Mouse (Mus musculus) right cerebral cortex, postnatal 36 days (tissue): ENCODE data around the gene Fstl3.

Source experiments
- DNase-seq, 2 experiments: peaks; one replicate each; pipeline ENCODE4 v3.0.0; 2022; ENCODE audit warnings: low spot score in 2 of 2, mixed read lengths in 1 of 2

Gene Fstl3

DNA sequence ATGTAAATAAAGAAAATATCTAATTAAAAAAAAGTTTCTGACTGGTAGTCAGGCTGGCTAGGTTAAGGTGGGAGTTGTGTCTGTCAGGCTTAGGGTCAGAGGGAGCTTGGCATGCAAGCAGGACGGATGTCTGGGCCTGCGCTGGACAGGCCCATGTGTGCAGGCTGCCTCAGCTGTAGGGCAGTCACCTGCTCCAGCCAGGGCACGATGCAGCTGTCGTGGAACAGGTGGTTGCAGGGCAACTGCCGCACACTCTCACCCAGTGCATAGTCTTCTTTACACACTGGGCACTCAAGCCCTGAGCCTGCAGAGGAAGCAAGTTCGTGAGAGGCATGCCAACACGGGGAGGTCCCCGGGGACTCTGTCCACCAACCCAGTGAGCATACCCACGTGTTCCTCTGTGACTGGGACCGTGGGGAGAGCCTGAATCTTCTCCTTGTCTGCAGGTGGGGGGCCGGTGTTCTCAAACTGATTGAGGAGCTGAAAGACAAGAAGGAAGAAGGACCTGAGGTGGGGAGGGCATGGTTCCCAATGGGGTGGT, 16.4 kb upstream of the Fstl3 start:
- no peak for DNase-seq

GRCm38 (mm10) chr10:79762875-79763274, 14.2 kb upstream of the Fstl3 start:
- no peak for DNase-seq

GRCm38 (mm10) chr10:79764234-79764633, 12.8 kb upstream of the Fstl3 start:
- DNase-seq = no peak

DNA sequence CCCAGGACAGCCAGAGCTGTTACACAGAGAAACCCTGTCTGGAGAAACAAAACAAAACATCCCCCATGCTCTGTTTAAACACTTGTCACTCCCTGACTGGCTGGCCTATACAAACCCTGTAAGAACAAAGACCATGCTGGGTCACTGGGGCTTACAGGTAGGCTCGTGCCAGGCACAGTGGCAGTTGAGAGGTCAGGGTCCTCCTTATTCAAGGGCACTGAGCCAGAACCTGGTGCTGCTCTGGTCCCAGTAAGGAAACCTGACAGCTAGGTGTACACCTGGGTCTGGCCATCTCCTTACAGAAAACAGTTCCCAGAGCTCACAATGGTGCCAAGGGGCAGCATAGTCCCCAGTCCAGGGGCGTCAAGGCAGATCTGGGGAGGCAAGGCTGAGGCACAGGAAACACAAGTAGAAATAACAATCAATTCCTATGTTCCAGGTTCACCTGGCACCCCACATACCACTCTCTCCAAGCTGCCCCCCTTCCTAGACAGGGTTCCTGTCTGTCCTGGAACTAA, 11.8 kb upstream of the Fstl3 start:
- no peak for DNase-seq

DNA sequence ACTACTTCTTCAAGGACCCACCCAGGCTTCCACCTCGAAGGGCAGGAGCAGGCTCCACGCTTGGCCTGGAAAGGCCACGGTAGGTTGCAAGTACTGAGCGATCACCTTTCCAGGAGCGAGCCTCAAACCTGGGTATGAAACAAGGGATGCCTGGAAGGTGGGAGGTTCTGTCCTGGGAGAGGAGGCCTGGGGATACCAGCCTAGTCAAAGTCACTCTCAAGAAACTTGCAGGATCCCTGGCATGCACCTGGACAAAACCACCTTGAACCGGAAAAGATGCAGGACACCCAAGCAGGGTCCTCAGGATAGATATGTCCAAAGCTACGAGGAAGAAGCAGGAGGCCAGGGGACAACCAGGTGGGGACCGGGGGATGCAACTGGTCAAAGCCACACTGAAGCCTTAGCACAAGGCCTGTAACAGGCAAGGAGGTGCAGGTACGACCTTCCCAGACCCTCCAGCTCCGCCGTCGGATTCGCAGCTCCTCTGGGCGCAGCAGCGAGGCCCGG, 11.0 kb upstream of the Fstl3 start:
- DNase-seq = no peak

GRCm38 (mm10) chr10:79766508-79767325, 10.4 kb upstream of the Fstl3 start, which contains the start of gene Rnf126:
Rnf126 (minus strand) TSS chr10:79766952.
- peak; percentile 97 for DNase-seq

GRCm38 (mm10) chr10:79767372-79768244, 9.5 kb upstream of the Fstl3 start:
- DNase-seq = peak; percentile 95 to 98

DNA sequence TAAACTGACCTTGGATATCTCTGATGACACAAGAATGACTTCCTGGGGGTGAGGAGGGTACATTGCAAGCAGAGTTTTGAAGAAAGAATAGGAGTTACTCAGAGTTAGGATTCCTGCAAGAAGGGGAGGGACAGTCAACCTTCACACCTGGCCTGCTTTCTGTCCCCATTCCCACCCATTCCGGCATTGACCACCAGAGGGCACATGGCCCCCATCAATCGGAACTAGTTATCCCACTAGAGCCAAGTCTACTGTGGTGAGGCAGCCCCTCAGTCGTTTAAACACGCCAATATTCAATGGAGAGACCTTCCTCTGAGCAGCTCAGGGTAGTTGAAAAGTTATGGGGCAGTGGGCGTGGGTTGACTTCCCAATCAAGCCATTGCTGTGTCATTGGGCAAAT, 8.7 kb upstream of the Fstl3 start:
- DNase-seq = peak; percentile 55

GRCm38 (mm10) chr10:79769329-79769728, 7.7 kb upstream of the Fstl3 start:
- DNase-seq = no peak

- DNase-seq = no peak
Measured at GRCm38 (mm10) chr10:79772320-79772719, 4.8 kb upstream of the Fstl3 start.

GRCm38 (mm10) chr10:79773208-79773607, 3.9 kb upstream of the Fstl3 start:
- no peak for DNase-seq

- DNase-seq = no peak
Measured at GRCm38 (mm10) chr10:79774486-79775279, 2.4 kb upstream of the Fstl3 start.

DNA sequence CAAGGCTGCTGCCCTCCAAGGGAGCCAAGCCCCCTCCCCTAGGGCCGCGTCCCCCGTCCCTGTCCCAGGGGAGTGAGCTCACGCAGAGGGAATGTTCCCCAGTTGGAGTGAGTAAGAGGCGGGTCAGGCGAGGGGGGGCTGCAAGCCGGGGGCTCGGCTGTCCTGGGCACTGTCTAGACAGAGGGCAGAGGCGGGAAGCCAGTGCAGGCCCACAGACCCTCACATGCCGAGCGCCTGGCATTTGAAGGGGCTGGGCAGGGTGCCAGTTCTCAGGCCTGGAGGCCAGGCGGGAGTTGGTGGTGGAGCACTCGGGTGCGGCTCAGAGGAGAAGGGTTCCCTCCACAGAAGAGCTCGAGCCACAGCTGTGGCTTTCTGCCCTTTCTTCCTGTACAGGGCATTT, 934 bp downstream of the Fstl3 start:
- DNase-seq = no peak

GRCm38 (mm10) chr10:79779193-79779592, 2.1 kb downstream of the Fstl3 start:
- no peak for DNase-seq

DNA sequence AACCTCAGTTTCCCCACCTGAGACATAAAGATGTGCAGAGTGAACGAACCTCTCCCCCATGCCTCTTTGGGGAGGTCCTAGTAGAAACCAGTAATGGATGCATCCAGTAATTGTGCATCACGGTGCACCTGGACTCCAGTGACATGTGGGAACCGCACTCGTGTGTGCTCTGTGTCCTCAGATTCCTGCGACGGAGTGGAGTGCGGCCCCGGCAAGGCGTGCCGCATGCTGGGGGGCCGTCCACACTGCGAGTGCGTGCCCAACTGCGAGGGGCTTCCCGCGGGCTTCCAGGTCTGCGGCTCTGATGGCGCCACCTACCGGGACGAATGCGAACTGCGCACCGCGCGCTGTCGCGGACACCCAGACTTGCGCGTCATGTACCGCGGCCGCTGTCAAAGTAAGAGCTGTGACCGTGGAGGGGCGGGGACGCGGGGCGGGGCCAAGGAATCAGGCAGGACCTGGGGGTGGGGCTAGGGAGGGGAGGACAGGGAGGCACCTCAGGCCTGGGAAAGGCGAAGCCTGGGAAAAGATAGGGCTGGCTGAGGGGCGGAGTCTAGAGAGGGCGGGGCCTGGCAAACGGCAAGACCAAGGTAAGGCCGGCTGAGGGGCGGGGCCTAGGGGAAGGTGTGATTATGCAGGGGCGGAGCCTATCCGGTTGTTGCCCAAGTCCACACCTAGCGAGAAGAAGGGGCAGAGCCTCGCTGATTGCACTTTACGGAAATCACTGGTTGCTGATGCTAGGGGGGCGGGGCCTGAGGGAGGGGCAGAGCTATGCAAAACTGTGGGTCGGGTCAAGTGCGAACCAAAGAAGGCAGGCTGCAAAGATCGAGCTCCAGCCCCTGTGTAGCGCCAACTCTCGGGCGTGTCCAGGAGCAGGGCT, 3.0 kb downstream of the Fstl3 start:
- DNase-seq = peak; percentile 96 to 98

DNA sequence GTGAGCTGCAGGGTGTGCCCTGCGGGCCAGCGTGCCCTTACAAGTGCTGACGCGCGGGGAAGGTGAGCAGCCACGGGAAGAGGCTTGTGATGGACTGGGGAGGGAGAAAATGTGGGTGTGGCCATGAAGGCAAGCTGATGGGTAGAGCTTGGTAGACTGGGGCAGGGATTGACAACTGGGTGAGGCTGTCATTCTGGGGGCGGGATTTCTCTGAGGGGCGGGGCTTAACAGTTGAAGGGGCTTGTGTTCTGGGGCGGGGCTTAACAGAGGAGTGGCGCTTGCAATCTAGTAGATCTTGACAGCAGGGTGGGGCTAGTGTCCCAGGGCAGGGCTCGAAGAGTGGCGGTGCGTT, 3.6 kb downstream of the Fstl3 start:
- no peak for DNase-seq

- DNase-seq = no peak
Measured at GRCm38 (mm10) chr10:79781139-79781538, 4.1 kb downstream of the Fstl3 start.

DNA sequence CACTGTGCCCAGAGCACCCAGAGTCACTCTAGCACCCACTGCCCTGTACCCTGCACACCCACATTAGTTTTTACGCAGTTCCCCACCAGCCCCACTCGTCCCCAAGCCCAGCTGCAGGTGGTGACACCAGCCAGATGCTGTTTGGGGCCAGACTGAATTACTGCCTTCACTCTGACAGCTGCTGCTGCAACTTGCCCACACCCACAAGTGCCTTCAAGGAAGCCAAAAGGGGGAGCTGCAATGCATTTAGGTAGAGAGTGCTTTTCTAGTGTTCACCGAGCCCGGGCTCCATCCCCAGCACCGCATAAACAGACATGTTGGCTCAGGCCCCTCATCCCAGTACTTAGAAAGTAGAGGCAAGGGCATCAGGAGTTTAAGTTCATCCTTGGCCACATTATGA, 4.9 kb downstream of the Fstl3 start:
- DNase-seq = no peak

GRCm38 (mm10) chr10:79783050-79783449, 6.0 kb downstream of the Fstl3 start:
- no peak for DNase-seq
